Mouse (Mus musculus) forebrain, embryonic 13.5 days (tissue): ENCODE data around the gene Socs3. TPM values are rescaled to one million over a fixed set of nuclear protein-coding genes. Genes with fewer than 3 reads are reported as not detected.

Source experiments
- ATAC-seq: fragments of 200-750 bp; cut with Nextera tagmentation; 2 replicates; pipeline ENCODE4 v1.8.0; 2017
- H3K27ac ChIP-seq: fragments of 300-500 bp; sonication (generic); 2 replicates; pipeline ENCODE4 v1.5.1; 2015; ENCODE audit warnings: inconsistent platforms, mild to moderate bottlenecking, moderate library complexity
- H3K27me3 ChIP-seq: fragments of 300-500 bp; sonication (generic); 2 replicates; pipeline ENCODE4 v1.6.1; 2015; ENCODE audit warnings: mild to moderate bottlenecking, inconsistent platforms
- H3K36me3 ChIP-seq: fragments of 300-500 bp; sonication (generic); 2 replicates; pipeline ENCODE4 v1.6.1; 2015; ENCODE audit warnings: mild to moderate bottlenecking, inconsistent platforms; ENCODE audit not compliant: poor library complexity, severe bottlenecking
- H3K4me1 ChIP-seq: fragments of 300-500 bp; sonication (generic); 2 replicates; pipeline ENCODE4 v1.6.1; 2015; ENCODE audit warnings: inconsistent platforms
- H3K4me2 ChIP-seq: fragments of 300-500 bp; sonication (generic); 2 replicates; pipeline ENCODE4 v1.6.1; 2015; ENCODE audit warnings: inconsistent platforms, mild to moderate bottlenecking, moderate library complexity
- H3K4me3 ChIP-seq: fragments of 300-500 bp; sonication (generic); 2 replicates; pipeline ENCODE4 v1.5.1; 2015; ENCODE audit warnings: mild to moderate bottlenecking, inconsistent platforms
- H3K9ac ChIP-seq: fragments of 300-500 bp; sonication (generic); 2 replicates; pipeline ENCODE4 v1.6.1; 2015; ENCODE audit warnings: mild to moderate bottlenecking, inconsistent platforms
- H3K9me3 ChIP-seq: fragments of 300-500 bp; sonication (generic); replicated peaks from 2 replicates; pipeline ENCODE4 v1.6.1; 2016; ENCODE audit warnings: inconsistent platforms
- WGBS: fragments of 180-500 bp; shearing (Covaris S2); methylation state at CpG from one replicate; pipeline ENCODE4 v1.1.7; 2015; 5-methylcytosine and 5-hydroxymethylcytosine counted together
- microRNA-seq: library from miRNA; unstranded; fragments of <30 nt; microRNA quantifications from one replicate; pipeline ENCODE4, GENCODE M21; 2016
- polyA plus RNA-seq: library from polyadenylated mRNA; unstranded; fragments of >200 nt; fragmentation: Nextera tagmentation; extraction: Ambion mirVana; gene quantifications from 2 replicates; pipeline ENCODE4 v1.2.1, GENCODE M21; 2015

The Socs3 gene
- polyA plus RNA-seq, 1 experiment from 2014 or later: 12.4 TPM

DNA sequence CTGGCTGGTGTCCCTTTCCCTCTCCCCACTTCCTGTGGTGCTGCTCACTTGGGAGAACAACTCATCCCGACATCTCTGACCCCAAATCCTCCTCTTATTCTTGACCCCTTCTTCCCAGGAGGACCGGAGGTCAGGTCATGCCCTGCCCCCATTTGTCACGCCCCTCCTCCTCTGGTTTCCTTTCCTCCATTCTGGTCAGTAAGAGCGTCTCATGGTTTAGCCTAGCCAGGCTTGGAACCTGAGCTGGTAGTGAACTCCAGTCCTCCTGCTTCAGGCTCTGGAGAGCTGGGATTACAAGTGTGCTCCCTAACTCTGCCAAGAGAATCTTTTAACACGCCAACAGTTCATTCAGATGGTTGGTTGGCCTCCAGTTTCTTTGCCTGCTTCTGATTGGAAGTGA is 50.6 kb downstream of the Socs3 start:
- no peaks in the 10 kb centered on the region for H3K4me1 ChIP-seq
- H3K9ac ChIP-seq: no peak overlapping the region
- no peaks in the 10 kb centered on the region for H3K27me3 ChIP-seq
- H3K4me2 ChIP-seq: no peak overlapping the region
- H3K36me3 ChIP-seq: no peaks in the 10 kb centered on the region
- no peak for ATAC-seq
- H3K9me3 ChIP-seq: peaks cover 9% of the 10 kb centered on the region
- H3K4me3 ChIP-seq: no peak overlapping the region
- H3K27ac ChIP-seq: no peak overlapping the region
- 25% methylated on average over 5 of the region's 5 CpGs for WGBS

DNA sequence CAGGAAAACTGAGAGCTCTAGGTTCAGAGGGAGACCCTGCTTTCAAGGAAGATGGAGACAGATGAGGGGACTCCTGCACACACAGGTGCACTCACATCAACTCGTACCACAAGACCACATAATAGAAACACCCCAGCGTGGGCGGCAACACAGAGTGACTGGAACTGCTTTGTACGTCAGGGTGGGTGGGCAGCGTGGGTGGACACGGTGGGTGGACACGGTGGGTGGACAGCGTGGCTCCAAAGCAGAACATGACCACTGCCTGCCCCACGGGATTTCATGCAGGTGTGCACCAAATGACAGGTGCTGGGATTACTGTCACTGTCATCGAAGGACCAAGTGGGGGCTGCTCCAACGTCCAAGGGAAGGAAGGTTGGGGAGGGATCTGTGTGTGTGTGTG is 51.3 kb downstream of the Socs3 start:
- Histone ChIP-seq H3K36me3 (no peaks in the 10 kb centered on the region), H3K9ac (no peak overlapping the region), H3K9me3 (peaks cover 9% of the 10 kb centered on the region), H3K4me2 (no peak overlapping the region), H3K4me1 (no peaks in the 10 kb centered on the region), H3K27ac (no peak overlapping the region), H3K27me3 (no peaks in the 10 kb centered on the region), H3K4me3 (no peak overlapping the region)
- no peak for ATAC-seq
- WGBS: 79% methylated on average over 11 of the region's 11 CpGs

Small RNA genes within 50 kb of the gene (microRNA-seq; reads per million reads assigned to microRNA genes)
- not detected for gene Mir6933

Other genes starting within 250 kb of the Socs3 start
- 0.45 and 0.52 TPM in 2 replicates for gene Tmc8, start 188.0 kb downstream of the Socs3 start, polyA plus RNA-seq
- gene Tmc6, start 187.8 kb downstream of the Socs3 start, polyA plus RNA-seq: 1.8 and 2.1 TPM in 2 replicates
- not detected in 2 replicates for gene 6030468B19Rik, start 172.4 kb downstream of the Socs3 start, polyA plus RNA-seq
- gene Gm20708, start 160.4 kb downstream of the Socs3 start, polyA plus RNA-seq: 0.36 and 0.49 TPM in 2 replicates
- 15.9 and 17.4 TPM in 2 replicates for gene Syngr2, start 160.4 kb downstream of the Socs3 start, polyA plus RNA-seq
- 7.4 and 7.5 TPM in 2 replicates for gene Afmid, start 144.1 kb downstream of the Socs3 start, polyA plus RNA-seq
- gene Tk1, start 144.0 kb downstream of the Socs3 start, polyA plus RNA-seq: 103 and 104 TPM in 2 replicates
- 231 and 243 TPM in 2 replicates for gene Birc5, start 120.8 kb downstream of the Socs3 start, polyA plus RNA-seq
- gene Tmem235, start 109.3 kb downstream of the Socs3 start, polyA plus RNA-seq: not detected in 2 replicates
- 2.3 and 2.5 TPM in 2 replicates for gene Tha1, start 96.6 kb downstream of the Socs3 start, polyA plus RNA-seq
- gene Pgs1, start 16.2 kb upstream of the Socs3 start, polyA plus RNA-seq: 42.7 and 47.7 TPM in 2 replicates
- 0.27 and 0.29 TPM in 2 replicates for gene Dnah17, start 160.6 kb upstream of the Socs3 start, polyA plus RNA-seq